Mouse (Mus musculus): ENCODE measurements around the gene Rabggta.
A peak's percentile ranks its signal among the peaks of the same experiment; 100 is the strongest.

The Rabggta gene

GRCm38 (mm10) chr14:55721700-55722437, at the start of gene Rabggta:
Rabggta (minus strand) TSS chr14:55722263.
- peak; percentile 87 for DNase-seq (ENCODE audit: low read depth, low spot score)

- DNase-seq (ENCODE audit: low read depth, low spot score) = no peak
These were observed 47.1 kb upstream of the Rabggta start for GRCm38 (mm10) chr14:55769087-55769703.

GRCm38 (mm10) chr14:55768555-55768954, 46.5 kb upstream of the Rabggta start:
- no peak for DNase-seq (ENCODE audit: low read depth, low spot score)

GRCm38 (mm10) chr14:55767519-55768414, 45.7 kb upstream of the Rabggta start:
- no peak for DNase-seq (ENCODE audit: low read depth, low spot score)

GRCm38 (mm10) chr14:55765696-55766095, 43.6 kb upstream of the Rabggta start, which contains the start of gene Ltb4r1:
Ltb4r1 (plus strand) TSS chr14:55765962.
- DNase-seq (ENCODE audit: low read depth, low spot score) = no peak

GRCm38 (mm10) chr14:55763166-55763565, 41.1 kb upstream of the Rabggta start:
- DNase-seq (ENCODE audit: low read depth, low spot score) = no peak

GRCm38 (mm10) chr14:55762001-55762821, 40.1 kb upstream of the Rabggta start:
- no peak for DNase-seq (ENCODE audit: low read depth, low spot score)

- DNase-seq (ENCODE audit: low read depth, low spot score) = no peak
These were observed 39.1 kb upstream of the Rabggta start, which contains the start of gene Ltb4r2 for GRCm38 (mm10) chr14:55761163-55761562. Ltb4r2 (plus strand) TSS chr14:55761428.

GRCm38 (mm10) chr14:55760156-55760555, 38.1 kb upstream of the Rabggta start:
- DNase-seq (ENCODE audit: low read depth, low spot score) = peak; percentile 61

GRCm38 (mm10) chr14:55758363-55758784, 36.3 kb upstream of the Rabggta start, which contains the start of gene Cideb:
Cideb (minus strand) TSS chr14:55758458.
- DNase-seq (ENCODE audit: low read depth, low spot score) = no peak

- DNase-seq (ENCODE audit: low read depth, low spot score) = no peak
These were observed 35.5 kb upstream of the Rabggta start for GRCm38 (mm10) chr14:55757566-55757965.

GRCm38 (mm10) chr14:55747051-55747847, 25.2 kb upstream of the Rabggta start:
- no peak for DNase-seq (ENCODE audit: low read depth, low spot score)

- no peak for DNase-seq (ENCODE audit: low read depth, low spot score)
These were observed 23.8 kb upstream of the Rabggta start for GRCm38 (mm10) chr14:55745861-55746237.

GRCm38 (mm10) chr14:55745180-55745860, 23.3 kb upstream of the Rabggta start, which contains the start of the genes Dhrs1 and Nop9:
Dhrs1 (minus strand) TSS chr14:55745690.
Nop9 (plus strand) TSS chr14:55745693.
- peak; percentile 82 for DNase-seq (ENCODE audit: low read depth, low spot score)

GRCm38 (mm10) chr14:55743711-55744110, 21.6 kb upstream of the Rabggta start:
- DNase-seq (ENCODE audit: low read depth, low spot score) = peak; percentile 80

GRCm38 (mm10) chr14:55737086-55737687, 15.1 kb upstream of the Rabggta start:
- DNase-seq (ENCODE audit: low read depth, low spot score) = no peak

GRCm38 (mm10) chr14:55735758-55736157, 13.7 kb upstream of the Rabggta start:
- DNase-seq (ENCODE audit: low read depth, low spot score) = no peak

- no peak for DNase-seq (ENCODE audit: low read depth, low spot score)
These were observed 13.3 kb upstream of the Rabggta start for GRCm38 (mm10) chr14:55735334-55735733.

- no peak for DNase-seq (ENCODE audit: low read depth, low spot score)
These were observed 12.8 kb upstream of the Rabggta start for GRCm38 (mm10) chr14:55734869-55735268.

All from embryo, embryonic 11.5 days (tissue).